Mouse (Mus musculus) large intestine, adult 2 months (tissue): Measurements from ENCODE around the gene Wbp1l. TPM values are rescaled to one million over a fixed set of nuclear protein-coding genes. Genes with fewer than 3 reads are reported as not detected.
"Not testable (repeated sequence)": the region's sequence is repeated elsewhere in the genome, so short reads cannot be mapped to it uniquely, and the experiment has no call there.

Source experiments
- DNase-seq: peaks from one replicate; pipeline ENCODE4 v3.0.0-alpha.2; 2012; ENCODE audit warnings: low read depth, low spot score
- WGBS: fragments of 180-500 bp; shearing (Covaris S2); methylation state at CpG from one replicate; pipeline ENCODE4 v1.1.7; 2018; 5-methylcytosine and 5-hydroxymethylcytosine counted together
- polyA plus RNA-seq: library from polyadenylated mRNA; depleted of rRNA; stranded (reverse); fragments of >200 nt; gene quantifications from 2 replicates; pipeline ENCODE4 v1.2.3, GENCODE M21; 2012; rRNA removed

Wbp1l gene
- 35.5 and 41.8 TPM in 2 replicates for polyA plus RNA-seq

DNA sequence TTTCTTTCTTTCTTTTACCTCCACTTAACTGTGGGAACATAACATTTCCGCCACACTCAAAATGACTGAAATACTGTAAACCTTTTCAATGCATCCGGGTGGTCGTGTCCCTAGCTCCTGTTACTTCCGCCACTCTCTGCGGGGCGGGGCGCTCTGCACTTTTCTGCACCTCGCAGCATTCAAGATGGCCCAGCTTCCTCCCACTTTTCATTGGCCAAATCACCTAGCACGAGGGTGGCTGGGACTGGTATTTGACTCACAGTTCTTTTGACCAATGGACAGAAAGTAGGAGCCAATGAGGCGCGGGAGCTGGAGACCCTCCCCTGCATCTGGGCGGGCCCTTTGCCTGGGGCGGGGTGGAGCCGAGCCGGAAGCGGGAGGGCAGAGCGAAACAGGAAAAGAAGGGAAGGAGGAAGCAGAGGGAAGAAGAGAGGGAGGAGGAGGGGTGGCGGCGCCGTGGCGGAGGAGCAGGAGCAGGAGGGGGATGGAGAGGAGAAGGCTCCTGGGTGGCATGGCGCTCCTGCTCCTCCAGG lies at the start of gene Wbp1l:
Gene Wbp1l (plus strand): TSS at position 365 of the 533 bp plus-strand sequence.
- WGBS = under 1% methylated on average over 22 of the region's 22 CpGs

GRCm38 (mm10) chr19:46550385-46550784 lies 48.5 kb upstream of the Wbp1l start:
- DNase-seq = no peak
- 90% methylated on average over 4 of the region's 4 CpGs for WGBS

More for the DNA sequence above, at the start of gene Wbp1l:
- peak; percentile 99 for DNase-seq

GRCm38 (mm10) chr19:46552496-46552895 lies 46.4 kb upstream of the Wbp1l start:
- DNase-seq = no peak
- 88% methylated on average over 4 of the region's 4 CpGs for WGBS

DNA sequence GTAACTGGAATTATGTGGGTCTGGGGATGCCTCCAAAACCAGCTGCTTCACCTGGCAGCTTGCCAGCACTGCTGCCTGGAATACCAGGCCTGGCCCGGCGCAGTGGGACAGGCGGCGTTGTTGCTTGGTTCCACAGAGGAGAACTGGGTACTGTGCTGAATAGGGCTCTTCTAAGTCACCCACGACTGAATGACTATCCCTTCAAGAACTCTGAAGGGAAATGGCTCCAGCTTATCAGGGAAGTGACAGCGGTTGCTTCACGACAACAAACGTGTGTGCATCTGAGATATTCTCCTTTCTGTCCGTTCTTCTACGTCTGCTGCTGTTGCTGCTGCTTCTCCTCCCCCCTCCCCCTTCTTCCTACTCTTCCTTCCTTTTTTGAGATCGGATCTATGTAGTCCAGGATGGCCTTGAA lies 45.3 kb upstream of the Wbp1l start:
- WGBS = 64% methylated on average over 11 of the region's 11 CpGs
- no peak for DNase-seq

DNA sequence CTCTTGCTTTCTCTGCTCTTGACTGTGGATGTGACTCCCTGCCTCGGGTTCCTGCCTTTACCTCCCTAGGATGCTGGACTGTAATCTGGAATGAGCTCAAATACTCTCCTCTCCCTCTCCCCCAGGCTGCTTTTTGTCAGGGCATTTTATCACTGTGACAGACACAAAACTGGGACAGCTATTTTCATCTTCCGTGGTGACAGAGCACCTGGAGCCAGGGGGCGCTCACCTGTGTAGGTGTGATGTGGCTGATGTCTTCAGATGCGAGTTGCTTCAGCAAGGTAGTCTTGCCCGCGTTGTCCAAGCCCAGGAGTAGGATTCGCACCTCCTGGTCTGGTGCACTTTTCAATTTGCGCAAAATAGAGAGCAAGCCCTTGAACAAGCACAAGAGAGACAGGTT lies 40.9 kb upstream of the Wbp1l start:
- no peak for DNase-seq
- WGBS = 85% methylated on average over 8 of the region's 8 CpGs

GRCm38 (mm10) chr19:46558631-46559030 lies 40.3 kb upstream of the Wbp1l start:
- DNase-seq = no peak
- 65% methylated on average over 12 of the region's 12 CpGs for WGBS

DNA sequence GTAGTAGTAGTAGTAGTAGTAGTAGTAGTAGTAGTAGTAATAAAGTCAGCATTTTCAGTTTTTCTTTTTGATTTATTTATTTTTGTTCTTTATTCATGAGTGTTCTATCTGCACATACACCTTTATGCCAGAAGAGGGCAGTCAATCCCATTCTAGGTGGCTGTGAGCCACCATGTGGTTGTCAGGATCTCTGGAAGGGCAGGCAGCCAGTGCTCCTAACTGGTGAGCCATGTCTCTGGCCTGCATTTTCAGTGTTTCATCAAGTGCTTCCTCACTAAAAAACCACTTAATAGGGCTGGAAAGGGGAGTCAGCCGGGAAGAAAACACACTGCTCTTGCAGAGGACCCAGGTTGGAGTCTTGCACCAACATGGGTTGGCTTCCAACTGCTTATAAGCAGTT lies 36.8 kb upstream of the Wbp1l start:
- WGBS = 33% methylated on average over 1 of the region's 1 CpGs
- DNase-seq = no peak

- WGBS = 83% methylated on average over 14 of the region's 14 CpGs
- no peak for DNase-seq
Measured at GRCm38 (mm10) chr19:46562581-46563515, 36.0 kb upstream of the Wbp1l start.

DNA sequence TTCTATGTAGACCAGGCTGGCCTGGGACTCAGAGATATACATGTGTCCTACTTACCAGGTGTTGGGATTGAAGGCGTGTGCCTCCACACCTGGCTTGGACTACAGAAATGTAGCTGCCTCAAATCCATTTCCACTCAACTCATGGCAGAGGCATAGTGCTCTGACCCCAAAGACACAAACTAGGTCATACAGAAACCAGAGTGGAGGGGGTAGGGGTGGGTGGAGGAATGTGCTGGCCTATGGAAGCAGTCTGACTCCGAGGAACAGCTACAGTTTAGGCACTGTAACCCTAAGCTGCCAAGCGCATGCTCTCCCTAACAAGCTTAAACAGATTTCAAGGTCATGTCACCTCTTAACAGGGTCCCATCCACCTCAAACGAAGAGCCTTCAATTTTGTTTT lies 35.3 kb upstream of the Wbp1l start:
- 79% methylated on average over 4 of the region's 4 CpGs for WGBS
- DNase-seq = no peak

DNA sequence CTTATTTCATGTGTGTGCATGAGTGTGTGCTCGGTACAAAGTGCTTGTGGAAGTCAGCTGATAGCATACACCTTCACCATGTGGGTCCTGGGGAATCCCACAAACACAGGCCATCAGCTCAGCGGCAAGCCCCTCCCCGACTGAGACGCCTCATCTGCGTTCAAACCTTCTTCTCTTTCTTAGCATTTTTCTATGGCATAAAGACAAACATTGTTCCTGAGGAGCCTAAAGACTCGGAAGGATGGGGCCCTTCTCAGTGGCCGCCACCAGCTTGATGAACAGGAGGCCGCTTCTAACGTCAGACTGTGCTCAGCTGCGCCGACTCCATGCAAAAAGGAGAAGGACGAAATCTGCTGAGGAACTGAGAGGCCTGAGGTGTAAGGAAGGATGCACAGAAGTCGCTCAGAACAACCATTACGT lies 34.8 kb upstream of the Wbp1l start:
- 86% methylated on average over 14 of the region's 14 CpGs for WGBS
- DNase-seq = no peak

DNA sequence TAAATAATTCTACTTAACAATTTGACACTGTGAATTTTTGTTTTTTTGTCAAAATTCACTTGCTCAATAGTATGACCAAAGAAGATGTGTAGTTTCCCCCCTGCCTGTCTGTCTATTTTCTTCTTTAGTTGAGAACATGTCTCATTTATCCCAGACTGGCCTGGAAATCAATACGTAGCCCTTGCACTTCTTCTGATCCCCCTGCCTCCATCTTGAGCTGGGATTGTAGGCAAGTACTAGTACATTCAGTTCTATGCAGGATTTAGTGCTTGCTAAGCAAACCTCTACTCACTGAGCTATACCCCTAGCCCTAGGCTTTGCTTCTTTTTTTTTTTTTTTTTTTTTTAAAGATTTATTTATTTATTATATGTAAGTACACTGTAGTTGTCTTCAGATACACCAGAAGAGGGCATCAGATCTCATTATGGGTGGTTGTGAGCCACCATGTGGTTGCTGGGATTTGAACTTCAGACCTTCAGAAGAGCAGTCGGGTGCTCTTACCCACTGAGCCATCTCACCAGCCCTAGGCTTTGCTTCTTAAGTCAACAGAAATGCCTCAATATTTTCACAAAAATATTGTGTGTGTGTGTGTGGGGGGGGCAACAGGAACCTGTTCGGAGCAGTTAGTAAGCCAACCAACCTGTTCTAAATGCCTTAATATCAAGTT lies 27.5 kb upstream of the Wbp1l start:
- not testable (repeated sequence) for DNase-seq
- 70% methylated on average over 3 of the region's 3 CpGs for WGBS

- WGBS = 34% methylated on average over 10 of the region's 10 CpGs
Measured at GRCm38 (mm10) chr19:46571878-46572244, 27.0 kb upstream of the Wbp1l start.

DNA sequence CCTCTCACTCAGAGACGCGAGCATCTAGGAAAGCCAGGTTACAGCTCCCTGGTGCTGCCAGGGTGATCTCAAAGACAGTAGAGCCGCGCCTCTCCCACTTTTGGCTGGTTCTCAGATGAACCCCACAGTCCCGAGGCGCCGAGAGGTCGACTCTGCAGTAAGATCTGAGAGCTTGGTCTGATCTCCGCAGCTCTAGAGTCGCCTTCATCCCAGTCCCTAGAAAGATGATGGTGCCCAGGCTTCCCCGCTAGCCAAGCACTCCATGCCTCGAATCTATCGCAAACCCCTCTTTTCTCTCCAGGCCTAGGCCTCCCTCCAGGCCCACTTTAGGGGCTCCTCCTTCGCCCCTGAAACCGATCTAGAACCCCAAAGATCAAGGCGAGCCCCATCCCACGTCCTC lies 26.3 kb upstream of the Wbp1l start:
- DNase-seq = no peak
- under 1% methylated on average over 17 of the region's 17 CpGs for WGBS

More at GRCm38 (mm10) chr19:46571878-46572244, 27.0 kb upstream of the Wbp1l start:
- DNase-seq = no peak

- peak; percentile 86 for DNase-seq
- 1% methylated on average over 64 of the region's 67 CpGs for WGBS
Measured at GRCm38 (mm10) chr19:46572951-46573937, 25.6 kb upstream of the Wbp1l start, which contains the start of the genes Arl3 and Sfxn2. Gene Arl3 (minus strand): TSS chr19:46573198. Gene Sfxn2 (plus strand): TSS chr19:46573365.

- WGBS = 37% methylated on average over 6 of the region's 6 CpGs
- DNase-seq = no peak
Measured at GRCm38 (mm10) chr19:46573990-46574389, 24.9 kb upstream of the Wbp1l start.

GRCm38 (mm10) chr19:46575196-46575595 lies 23.7 kb upstream of the Wbp1l start:
- no peak for DNase-seq
- 26% methylated on average over 4 of the region's 4 CpGs for WGBS

GRCm38 (mm10) chr19:46587823-46588508 lies 10.9 kb upstream of the Wbp1l start:
- 60% methylated on average over 13 of the region's 13 CpGs for WGBS
- no peak for DNase-seq

GRCm38 (mm10) chr19:46591575-46591974 lies 7.3 kb upstream of the Wbp1l start:
- 77% methylated on average over 6 of the region's 6 CpGs for WGBS
- DNase-seq = no peak
